Mouse (Mus musculus) CH12.LX (cell line): Measurements from ENCODE around the gene Zfp78.

Source experiments
- CTCF ChIP-seq, 2 experiments: IDR thresholded peaks in 1 of 2; conservative IDR thresholded peaks in 1 of 2; 2 replicates each; pipeline ENCODE4 v1.5.1; 2011 to 2012; ENCODE audit warnings: low read depth in 2 of 2, low read length in 2 of 2, improper control_type of control experiment in 1 of 2, inconsistent platforms in 1 of 2, mild to moderate bottlenecking in 1 of 2, moderate library complexity in 1 of 2
- ELF1 ChIP-seq: IDR thresholded peaks from 2 replicates; pipeline ENCODE4 v1.6.1; 2014; ENCODE audit warnings: low read depth, mild to moderate bottlenecking, inconsistent platforms, low read length, improper control_type of control experiment
- ZNF384 ChIP-seq: IDR thresholded peaks from 2 replicates; pipeline ENCODE4 v1.6.1; 2012; ENCODE audit warnings: low read depth, low read length, improper control_type of control experiment, inconsistent platforms

DNA sequence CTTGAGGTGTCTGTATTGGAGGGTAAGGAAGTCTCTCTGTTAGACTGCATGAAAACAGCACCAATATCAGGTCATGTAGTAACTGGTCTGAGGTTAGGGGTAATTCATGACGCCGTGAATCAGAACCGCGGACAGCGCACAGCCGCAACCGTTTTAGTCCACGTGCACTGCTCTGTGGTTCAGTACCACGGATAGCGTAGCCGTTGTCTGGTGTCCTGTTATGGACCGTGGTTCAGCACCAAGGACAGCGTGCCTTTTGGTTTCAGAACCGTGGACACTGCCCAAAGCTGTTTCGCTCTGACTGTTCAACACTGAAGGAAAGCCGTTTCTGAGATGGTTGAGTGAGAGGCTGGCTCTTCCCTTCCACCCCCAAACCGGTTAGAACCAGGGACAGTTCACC lies 47.0 kb downstream of the Zfp78 start, which contains the start of gene Gm20715:
- TF ChIP-seq ELF1: no peak
- no peak for TF ChIP-seq ZNF384
- no peak for TF ChIP-seq CTCF (conservative IDR thresholded peaks at IDR 0.05 in 1 of 2, IDR thresholded peaks at IDR 0.05 in 1 of 2; ENCODE audit: low read depth in 2 of 2, low read length in 2 of 2)
